Mouse (Mus musculus) lung, adult 18-20 months (tissue): ENCODE data around the gene B3glct.
A peak's percentile ranks its signal among the peaks of the same experiment; 100 is the strongest.

Source experiments
- DNase-seq, 2 experiments: peaks; one replicate each; pipeline ENCODE4 v3.0.0; 2022; ENCODE audit warnings: mixed read lengths in 2 of 2

B3glct gene

GRCm38 (mm10) chr5:149677196-149677595, 834 bp upstream of the B3glct start:
- DNase-seq, result no peak

DNA sequence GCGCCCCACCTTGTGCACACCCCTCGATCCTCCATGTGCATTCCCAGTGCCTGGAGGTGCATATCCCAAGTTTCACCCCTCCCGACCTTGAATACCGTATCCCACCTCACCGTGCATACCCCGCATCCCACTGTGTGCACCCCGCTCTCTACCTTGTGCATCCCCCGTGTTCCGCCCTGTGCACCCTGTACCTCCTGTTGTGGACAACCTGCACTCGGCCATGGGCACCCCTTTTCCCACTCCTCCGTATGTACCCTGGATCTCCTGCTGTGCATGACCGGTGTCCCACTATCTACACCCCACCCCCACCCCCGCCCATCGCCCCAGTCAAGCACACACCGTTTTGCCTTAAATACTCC, 939 bp downstream of the B3glct start:
- DNase-seq, result peak in 1 of 2 experiments; percentile 8

DNA sequence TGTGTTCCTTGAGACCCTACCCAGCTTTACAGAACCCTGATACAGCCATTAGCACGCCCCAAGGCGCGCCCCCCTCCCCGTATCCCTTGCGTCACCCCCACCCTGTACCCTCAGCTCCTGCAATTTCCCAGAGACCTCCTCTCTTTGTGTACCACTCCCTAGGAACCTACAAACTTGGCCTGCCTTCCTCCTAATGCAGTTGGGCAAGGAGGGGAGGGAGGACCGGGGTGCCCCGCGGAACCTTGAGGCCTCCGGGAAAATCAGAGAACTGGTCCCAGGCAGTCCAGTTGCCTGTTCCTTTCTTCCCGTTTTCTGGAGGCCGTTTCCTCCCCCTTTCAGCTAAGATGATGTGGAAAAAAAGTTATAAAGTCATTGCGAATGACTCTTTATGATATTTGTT, 1.3 kb downstream of the B3glct start:
- DNase-seq, result no peak

- DNase-seq, result no peak
Observed at GRCm38 (mm10) chr5:149679886-149680285, 1.9 kb downstream of the B3glct start.

DNA sequence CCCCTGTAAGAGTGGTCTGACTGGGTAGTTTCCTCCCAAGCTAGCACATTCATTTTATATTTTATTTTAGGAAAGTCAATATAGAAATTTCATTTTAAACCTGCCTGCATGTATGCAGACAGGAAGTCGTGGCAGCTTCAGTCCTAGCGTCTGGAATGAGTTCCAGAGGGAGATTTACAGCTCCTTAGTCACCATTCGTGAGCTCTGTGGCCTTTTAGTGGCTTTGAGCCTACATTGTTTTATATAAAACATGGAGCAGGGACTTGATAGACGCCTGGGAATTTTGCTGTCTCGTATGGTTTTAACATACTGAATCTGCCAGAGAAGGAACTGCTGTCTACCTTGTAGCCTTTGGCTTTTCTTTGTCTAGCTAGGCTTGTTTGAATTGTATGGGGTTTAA, 2.9 kb downstream of the B3glct start:
- no peak for DNase-seq

- no peak for DNase-seq
Observed at GRCm38 (mm10) chr5:149689860-149690259, 11.8 kb downstream of the B3glct start.

DNA sequence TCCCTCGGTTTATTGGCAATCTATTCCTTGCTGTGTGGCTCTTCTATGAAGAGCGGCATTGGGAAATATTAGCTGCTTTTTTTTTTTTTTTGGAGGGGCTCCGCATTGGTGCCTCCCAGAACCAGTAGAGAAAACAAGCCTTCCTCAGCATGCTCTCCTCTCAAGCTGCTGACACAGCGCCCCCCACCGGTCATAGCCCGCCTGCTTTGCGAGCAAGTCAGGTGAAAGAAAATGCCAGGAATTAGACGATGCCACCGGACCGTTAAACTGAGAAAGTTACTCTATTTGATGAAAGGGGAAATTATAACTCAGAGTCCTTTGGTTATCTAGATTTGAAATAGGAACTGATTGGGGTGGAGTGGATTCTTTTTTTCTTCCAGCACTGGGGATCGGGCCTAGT, 14.5 kb downstream of the B3glct start:
- DNase-seq, result no peak

DNA sequence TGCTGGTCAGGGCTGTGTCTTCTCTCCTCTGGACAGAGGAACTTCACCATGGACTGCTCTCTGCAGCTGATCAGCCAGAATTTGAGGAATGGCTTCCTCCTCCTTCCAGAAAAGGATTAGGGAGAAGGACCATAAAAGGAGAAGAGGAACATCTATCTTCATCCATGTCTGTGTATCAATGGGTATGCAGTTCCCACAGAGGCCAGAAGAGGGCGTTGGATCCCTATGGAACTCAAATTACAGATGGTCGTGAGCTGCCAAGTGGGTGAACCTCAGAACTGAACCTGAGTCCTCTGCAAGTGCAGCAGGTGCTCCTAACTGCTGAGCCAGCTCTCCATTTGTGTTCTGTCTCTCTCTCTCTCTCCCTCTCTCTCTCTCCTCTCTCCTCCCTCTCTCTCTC, 15.2 kb downstream of the B3glct start:
- no peak for DNase-seq

GRCm38 (mm10) chr5:149693968-149694367, 15.9 kb downstream of the B3glct start:
- DNase-seq, result no peak

DNA sequence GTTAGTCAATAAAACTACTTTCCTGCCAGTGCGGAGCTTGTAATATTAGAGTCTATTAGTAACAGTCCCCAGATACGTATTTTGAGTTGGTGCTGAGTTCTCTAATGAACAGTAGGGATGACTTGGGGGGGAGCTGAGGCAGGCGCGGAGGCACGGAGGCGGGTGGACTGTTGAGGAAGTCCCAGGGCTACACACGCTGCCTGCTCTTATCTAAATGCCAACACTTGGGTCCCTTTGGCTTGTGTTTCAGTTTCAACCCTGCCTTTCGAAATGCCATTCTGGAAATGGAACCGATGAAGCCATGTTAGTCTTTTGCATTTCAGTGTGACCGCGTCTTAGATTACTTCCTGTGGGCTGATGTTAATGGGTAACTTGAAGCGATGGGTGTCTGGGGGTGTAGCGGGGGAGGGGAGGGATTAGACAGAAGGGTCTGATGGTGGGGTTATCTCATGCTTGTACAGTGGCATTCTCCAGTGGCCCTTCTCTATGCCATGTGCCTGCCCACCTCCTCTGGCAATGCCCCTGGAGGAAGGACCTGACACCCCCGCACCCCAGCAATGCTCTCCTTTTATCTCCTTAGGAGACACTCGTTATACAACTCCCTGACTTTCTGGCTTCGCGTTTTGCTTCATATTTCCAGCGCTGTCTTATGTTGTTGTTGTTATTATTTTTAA, 17.2 kb downstream of the B3glct start:
- no peak for DNase-seq

DNA sequence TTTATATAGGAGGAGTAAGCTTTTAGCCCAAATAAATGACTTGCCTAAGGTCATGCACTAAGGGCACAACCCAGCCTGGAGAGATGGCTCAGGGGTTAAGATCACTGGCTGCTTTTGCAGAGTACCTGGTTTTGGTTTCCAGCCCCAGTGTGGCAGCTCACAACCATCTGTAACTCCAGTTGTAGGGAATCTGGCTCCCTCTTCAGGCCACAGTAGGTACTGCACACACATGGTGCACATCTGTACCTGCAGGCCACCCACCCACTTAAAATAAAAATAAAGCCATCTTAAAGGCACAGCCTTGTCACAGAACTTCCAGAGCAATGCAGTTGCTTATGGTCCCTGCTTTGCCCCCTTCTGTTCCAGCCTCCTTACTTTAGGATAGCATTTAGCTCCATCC, 24.7 kb downstream of the B3glct start:
- no peak for DNase-seq

- DNase-seq, result no peak
Observed at GRCm38 (mm10) chr5:149711545-149711944, 33.5 kb downstream of the B3glct start.

GRCm38 (mm10) chr5:149713170-149713774, 35.2 kb downstream of the B3glct start:
- peak in 1 of 2 experiments; percentile 18 for DNase-seq

DNA sequence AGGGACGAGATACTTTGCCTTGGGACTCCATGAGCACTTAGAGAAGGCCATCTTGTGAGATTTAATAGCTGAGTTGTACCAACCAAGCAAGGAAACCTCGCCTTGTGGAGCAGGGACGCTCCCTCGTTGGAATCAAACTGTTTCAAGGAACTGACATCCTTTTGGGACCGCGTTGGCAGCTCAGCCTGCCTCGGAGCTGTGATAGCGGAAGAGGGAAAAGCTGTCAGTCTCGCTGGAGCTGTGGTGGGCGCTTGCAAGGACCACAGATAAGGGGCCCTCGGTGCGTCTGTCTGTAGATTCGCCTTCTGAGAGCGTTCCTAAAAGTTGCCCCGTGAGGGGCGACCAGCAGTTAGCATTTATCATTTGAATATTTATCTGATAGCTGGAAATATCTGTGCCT, 35.8 kb downstream of the B3glct start:
- no peak for DNase-seq

- DNase-seq, result no peak
Observed at GRCm38 (mm10) chr5:149715571-149716328, 37.7 kb downstream of the B3glct start.

DNA sequence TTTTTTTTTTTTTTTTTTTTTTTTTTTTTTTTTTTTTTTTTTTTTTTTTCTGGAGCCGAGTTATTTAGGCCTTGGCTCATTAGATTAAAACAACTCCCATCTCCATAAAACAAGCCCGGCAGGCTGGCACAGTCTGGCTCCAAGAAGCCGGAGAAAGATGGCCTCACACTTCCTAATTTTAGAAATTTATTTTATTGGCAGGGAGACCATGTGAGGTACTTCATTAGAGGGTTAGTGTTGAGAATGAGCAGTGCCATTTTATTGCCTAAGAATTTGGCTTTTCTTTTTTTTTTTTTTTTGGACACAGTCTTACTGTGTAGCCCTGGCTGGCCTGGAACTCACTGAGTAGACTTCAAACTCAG, 38.3 kb downstream of the B3glct start:
- DNase-seq, result no peak

DNA sequence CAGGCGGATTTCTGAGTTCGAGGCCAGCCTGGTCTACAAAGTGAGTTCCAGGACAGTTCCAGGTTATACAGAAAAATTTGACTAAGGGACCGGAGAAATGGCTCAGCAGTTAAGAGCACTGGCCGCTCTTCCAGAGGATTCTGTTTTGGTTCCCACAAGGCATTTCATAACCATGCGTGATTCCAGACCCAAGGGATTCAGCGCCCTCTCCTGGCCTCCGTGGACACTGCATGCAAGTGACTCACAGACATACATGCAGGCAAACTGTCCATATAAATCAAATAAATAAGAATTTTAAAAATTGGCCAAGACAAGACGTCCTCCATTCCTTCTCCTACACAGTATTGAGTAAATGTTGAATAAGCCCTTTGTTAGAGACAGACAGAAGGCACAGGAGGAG, 53.7 kb downstream of the B3glct start:
- no peak for DNase-seq

DNA sequence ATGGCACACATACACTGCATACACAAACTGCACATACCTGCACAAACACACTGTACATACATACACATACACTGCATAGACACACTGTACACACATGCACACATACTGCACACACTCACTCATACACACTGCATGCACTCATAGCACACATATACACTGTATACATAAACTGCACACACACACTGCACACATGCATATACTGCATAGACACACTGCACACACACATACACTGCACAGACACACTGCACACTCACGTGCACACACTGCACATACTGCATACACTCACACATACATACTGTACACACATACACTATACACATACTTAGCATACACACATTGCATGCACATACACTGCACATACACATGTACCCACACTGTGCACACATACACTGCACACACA, 59.2 kb downstream of the B3glct start:
- no peak for DNase-seq

- no peak for DNase-seq
Observed at GRCm38 (mm10) chr5:149740145-149740544, 62.1 kb downstream of the B3glct start.

GRCm38 (mm10) chr5:149740703-149741102, 62.7 kb downstream of the B3glct start:
- no peak for DNase-seq

GRCm38 (mm10) chr5:149742286-149742685, 64.3 kb downstream of the B3glct start:
- no peak for DNase-seq

GRCm38 (mm10) chr5:149745079-149745478, 67.0 kb downstream of the B3glct start:
- no peak for DNase-seq

GRCm38 (mm10) chr5:149748640-149749580, 70.9 kb downstream of the B3glct start:
- DNase-seq, result no peak
